Mouse (Mus musculus) embryonic fibroblast, embryonic 13.5 days (primary cell): Measurements from ENCODE around the gene Asic4.
A peak's percentile ranks its signal among the peaks of the same experiment; 100 is the strongest.

Experiments used
- CTCF ChIP-seq: IDR thresholded peaks from 2 replicates; pipeline ENCODE4 v1.5.1; 2011; ENCODE audit warnings: mild to moderate bottlenecking, control low read depth, low read length, moderate library complexity, borderline replicate concordance; ENCODE audit not compliant: insufficient read depth
- POLR2A ChIP-seq: IDR thresholded peaks from 2 replicates; pipeline ENCODE4 v1.6.1; 2011; ENCODE audit warnings: low read depth, mild to moderate bottlenecking, control low read depth, low read length, moderate library complexity

- TF ChIP-seq POLR2A (no peak), CTCF (peak; percentile 49; the same call in 1 of the 2 replicates)
Measured at GRCm38 (mm10) chr1:75467215-75467927, 17.1 kb downstream of the Asic4 start.
